Mouse (Mus musculus) c-Kit-positive CD71-positive TER-119-positive erythroid progenitor cells, embryonic 14.5 days (primary cell): ENCODE measurements at regions not wholly inside any gene's neighbourhood (a gene's known extent, or its start where the extent isn't known, plus 50 kb on each side); places are given as distances from the start of the nearest gene placed in this dataset.

Experiments
- DNase-seq: peaks from one replicate; pipeline ENCODE4 v3.0.0-alpha.2; 2013; ENCODE audit warnings: low spot score

- no peak for DNase-seq
Measured at GRCm38 (mm10) chr3:149105709-149106450, 115.5 kb upstream of the Adgrl2 start.

DNA sequence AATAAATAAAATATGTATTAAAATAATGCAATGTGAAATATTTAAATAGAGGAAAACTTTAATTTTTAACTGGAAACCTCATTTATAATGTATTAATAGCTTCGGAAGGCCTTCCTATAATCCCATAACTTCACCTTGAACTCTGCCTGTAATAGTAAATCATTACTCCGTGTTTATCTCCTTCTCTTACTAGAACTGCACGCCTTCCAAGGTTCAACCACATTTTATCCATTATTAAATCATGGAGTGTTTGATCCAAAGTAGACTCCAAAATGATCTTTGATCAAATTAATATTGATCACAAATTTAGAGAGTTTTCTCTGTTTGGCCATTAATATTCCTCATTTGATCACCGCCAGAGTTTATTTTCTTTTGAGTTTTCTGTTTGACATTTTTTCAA is 114.8 kb upstream of the Adgrl2 start:
- no peak for DNase-seq

- no peak for DNase-seq
Measured at GRCm38 (mm10) chr3:149104080-149104479, 113.7 kb upstream of the Adgrl2 start.

DNA sequence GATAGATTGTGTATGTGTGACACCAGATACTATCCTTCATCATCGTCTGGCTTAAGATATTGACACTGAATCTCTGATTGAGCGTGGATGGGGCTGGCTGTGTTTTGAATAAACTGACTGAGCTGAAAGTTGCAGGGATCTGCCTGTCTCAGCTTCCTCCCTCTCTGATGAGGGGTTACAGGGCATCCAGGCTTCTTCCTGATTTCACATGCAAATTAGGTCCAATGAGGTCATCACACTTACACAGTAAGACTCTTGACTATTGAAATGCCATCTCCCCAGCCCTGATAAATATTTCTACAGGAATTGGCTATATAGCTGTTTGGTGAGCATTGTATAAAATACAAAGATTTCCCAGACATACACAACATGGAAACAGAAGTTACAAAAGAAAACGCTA is 113.1 kb upstream of the Adgrl2 start:
- DNase-seq = no peak

GRCm38 (mm10) chr3:149102846-149103245 is 112.5 kb upstream of the Adgrl2 start:
- no peak for DNase-seq

- DNase-seq = no peak
Measured at GRCm38 (mm10) chr3:149101785-149102184, 111.4 kb upstream of the Adgrl2 start.

GRCm38 (mm10) chr3:149098764-149099163 is 108.4 kb upstream of the Adgrl2 start:
- DNase-seq = no peak

DNA sequence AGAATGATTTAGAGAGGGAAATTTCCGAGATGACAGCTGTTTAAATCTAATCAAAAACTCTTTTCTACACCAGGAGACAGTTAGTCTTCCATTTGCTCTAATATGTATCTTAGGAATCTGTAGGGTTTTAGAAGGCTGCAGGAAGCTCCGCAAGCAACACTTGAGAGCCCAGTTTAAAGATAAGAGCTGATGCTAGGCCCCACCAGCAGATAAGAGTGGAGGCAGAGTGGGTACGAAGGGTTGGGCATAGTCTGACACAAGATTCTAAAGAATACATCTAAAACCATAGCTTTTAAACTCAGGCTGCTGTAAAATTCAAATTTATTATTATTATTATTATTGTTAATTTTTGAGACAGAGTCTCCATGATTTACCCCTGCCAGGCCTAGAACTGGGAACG is 106.7 kb upstream of the Adgrl2 start:
- DNase-seq = no peak

- no peak for DNase-seq
Measured at GRCm38 (mm10) chr3:149092649-149093048, 102.3 kb upstream of the Adgrl2 start.

DNA sequence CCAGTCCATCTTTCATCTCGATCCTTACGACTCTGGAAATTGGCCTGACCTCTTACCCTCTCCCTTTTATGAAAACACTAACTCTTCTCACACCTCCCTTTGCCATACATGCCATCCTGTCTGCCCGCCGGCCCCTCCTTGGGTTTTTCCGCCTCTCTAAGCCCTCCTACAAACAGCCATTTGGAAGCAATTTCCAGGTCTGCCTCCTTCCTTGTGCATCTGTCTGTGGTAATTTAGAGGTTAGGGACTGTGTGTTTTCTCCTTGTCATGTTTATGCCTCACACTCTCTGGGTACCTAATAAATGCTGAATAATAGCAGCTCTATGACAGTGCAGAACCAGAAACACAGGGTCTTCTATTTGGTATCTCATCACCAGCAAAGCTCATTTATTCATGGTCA is 99.7 kb upstream of the Adgrl2 start:
- DNase-seq = no peak

GRCm38 (mm10) chr3:149088621-149089128 is 98.3 kb upstream of the Adgrl2 start:
- DNase-seq = no peak

DNA sequence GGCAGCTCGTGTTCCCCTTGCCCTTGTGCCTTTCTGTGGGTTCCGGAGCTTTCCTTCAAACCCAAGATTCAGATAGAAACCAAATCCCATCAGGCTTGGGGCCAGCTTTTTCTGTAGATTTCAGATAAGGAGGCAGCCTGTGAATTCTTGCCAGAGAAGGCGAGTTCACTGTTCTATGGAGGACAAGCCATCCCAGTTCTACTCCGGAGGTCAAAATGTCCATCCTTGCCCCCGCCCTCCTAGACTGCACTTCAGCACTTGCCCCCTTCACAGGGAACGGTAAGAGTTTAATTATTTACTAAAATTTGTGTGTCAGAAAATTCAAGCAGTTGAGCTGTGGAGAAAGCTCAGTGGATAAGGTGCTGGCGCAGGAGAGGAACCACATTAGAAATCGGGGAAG is 97.1 kb upstream of the Adgrl2 start:
- no peak for DNase-seq

- DNase-seq = no peak
Measured at GRCm38 (mm10) chr3:149086704-149087103, 96.3 kb upstream of the Adgrl2 start.

- DNase-seq = no peak
Measured at GRCm38 (mm10) chr3:149086086-149086485, 95.7 kb upstream of the Adgrl2 start.

- DNase-seq = no peak
Measured at GRCm38 (mm10) chr3:149084861-149085598, 94.7 kb upstream of the Adgrl2 start.

DNA sequence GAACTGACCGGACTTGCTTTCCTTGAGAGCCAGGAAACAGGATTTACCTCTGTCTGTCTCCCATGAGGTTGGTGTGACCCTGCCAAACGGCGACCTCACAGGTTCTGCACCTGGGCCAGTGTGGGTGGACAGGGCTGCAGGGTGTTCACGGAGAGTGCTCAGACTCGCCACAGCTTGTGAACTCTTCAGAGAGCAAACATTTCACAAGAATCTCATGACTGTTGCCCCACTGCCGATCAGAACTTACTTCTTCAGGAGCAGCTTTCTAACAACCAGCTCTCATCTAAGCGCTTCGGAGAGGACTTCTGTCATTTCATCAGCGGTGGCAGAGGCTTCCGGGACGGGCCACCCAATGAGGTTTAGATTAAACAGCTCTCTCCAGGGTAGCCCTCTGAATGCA is 93.0 kb upstream of the Adgrl2 start:
- no peak for DNase-seq

DNA sequence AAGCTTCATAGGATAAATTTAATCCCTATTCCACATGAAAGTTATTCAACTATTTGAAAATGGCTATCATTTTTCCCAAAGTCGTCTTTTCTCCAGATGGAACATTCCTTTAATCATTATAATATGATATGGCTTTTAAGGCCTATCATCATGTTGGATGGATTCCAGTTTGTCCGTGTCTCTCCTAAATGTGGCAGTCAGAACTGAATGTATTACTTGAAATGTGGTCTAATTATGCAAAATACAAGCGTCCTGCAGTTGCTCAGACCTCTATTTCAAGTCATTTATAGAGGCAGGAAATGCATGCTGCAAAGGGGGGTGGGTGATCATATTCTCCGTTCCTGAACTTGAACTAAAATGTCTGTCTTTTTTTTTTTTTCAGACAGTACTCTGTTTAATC is 88.5 kb upstream of the Adgrl2 start:
- DNase-seq = no peak

GRCm38 (mm10) chr3:149076928-149077551 is 86.7 kb upstream of the Adgrl2 start:
- DNase-seq = no peak

- no peak for DNase-seq
Measured at GRCm38 (mm10) chr3:149075488-149075851, 85.1 kb upstream of the Adgrl2 start.

DNA sequence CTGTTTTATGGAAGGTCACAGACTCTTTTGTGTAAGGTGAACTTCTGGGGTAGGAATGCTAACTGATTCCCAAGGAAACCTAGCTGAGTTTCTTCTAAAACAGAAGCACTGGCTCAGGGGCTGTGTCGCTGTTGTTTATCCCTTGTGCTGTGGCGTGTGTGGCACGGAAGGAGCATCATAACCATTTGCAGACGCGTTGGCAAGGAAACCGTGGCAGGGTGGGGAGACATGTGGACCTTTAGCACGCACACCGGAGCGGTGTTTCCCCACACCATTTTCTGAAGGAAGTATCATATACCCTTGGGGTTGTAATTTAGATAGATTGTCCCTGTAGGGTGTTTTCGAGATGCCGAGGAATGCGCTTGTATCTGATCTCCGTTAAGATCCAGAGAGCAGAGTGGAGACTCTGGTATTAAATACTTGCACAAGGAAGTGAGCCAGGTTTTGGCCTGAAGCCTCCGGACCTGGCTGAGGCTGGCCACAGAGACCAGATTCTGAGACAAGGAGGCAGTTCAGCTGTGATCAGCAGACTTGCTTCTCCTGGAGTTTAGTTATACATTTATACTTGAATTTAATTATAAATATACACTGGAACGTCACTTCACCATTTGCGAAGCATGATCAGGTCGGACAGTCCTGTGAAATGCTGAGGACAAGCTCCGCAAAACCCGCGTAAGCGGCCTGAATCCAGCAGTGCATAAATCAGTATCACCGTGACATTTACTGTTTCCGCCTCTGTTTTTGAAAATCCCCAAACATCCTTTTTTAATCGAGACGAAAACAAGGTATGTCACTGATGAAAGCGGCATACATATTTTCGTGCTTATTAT is 84.5 kb upstream of the Adgrl2 start:
- no peak for DNase-seq

DNA sequence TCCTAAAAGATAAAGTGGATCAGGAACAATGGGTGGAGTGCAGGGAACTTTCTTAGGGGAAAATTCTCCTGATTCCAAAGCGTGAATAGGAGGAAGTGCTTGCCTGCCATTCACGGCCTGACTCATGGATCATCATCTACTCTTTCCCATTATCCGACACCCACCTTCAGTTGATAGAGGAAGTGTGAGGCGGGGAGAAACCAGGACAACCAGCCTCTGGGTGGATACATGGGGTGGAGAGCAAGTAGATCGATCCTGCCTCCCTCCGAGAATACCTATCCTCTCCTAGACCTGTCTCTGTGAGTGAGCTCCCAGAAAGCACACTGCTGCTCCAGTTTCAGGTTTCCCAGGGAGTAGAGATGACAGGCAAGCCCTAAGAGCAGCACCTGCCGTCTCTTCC is 79.8 kb upstream of the Adgrl2 start:
- DNase-seq = no peak

GRCm38 (mm10) chr3:149069436-149069835 is 79.1 kb upstream of the Adgrl2 start:
- no peak for DNase-seq
